Mouse (Mus musculus) CD4-positive naive resting alpha-beta T cell, adult 76 days (primary cell): ENCODE results near the gene Znfx1. TPM values are rescaled to one million over a fixed set of nuclear protein-coding genes. Genes with fewer than 3 reads are reported as not detected.

ENCODE experiments used
- total RNA-seq: library from RNA; stranded (reverse); gene quantifications from one replicate; pipeline ENCODE4 v1.2.4, GENCODE M21; 2023

Znfx1 gene
- total RNA-seq = 59.4 TPM

GRCm38 (mm10) chr2:167062965-167063880 lies at the start of gene Znfx1:
Gene Znfx1, minus strand, starts transcription at chr2:167063015.

GRCm38 (mm10) chr2:167014702-167015381 lies 48.0 kb downstream of the Znfx1 start, which contains the start of gene Ddx27:
Gene Ddx27, plus strand, starts transcription at chr2:167015193.

GRCm38 (mm10) chr2:166995796-166996532 lies 66.9 kb downstream of the Znfx1 start, which contains the start of gene Stau1:
Gene Stau1, minus strand, starts transcription at chr2:166996299.

Other genes starting within 250 kb of the Znfx1 start
- gene Cse1l, start 157.0 kb downstream of the Znfx1 start, total RNA-seq = 69.4 TPM
- gene Stau1, start 66.7 kb downstream of the Znfx1 start, total RNA-seq = 94.3 TPM
- 99.9 TPM for gene Ddx27, start 47.8 kb downstream of the Znfx1 start, total RNA-seq
- gene Kcnb1, start 127.1 kb upstream of the Znfx1 start, total RNA-seq = 1.0 TPM
- gene Ptgis, start 177.6 kb upstream of the Znfx1 start, total RNA-seq = 0.53 TPM